Mouse (Mus musculus) 3134 (cell line): ENCODE results near the gene Spred1.

Experiments
- DNase-seq: peaks from one replicate; pipeline ENCODE4 v3.0.0-alpha.2; 2011; ENCODE audit warnings: low spot score; ENCODE audit not compliant: insufficient read length; ENCODE audit errors: extremely low read depth

Spred1 gene

DNA sequence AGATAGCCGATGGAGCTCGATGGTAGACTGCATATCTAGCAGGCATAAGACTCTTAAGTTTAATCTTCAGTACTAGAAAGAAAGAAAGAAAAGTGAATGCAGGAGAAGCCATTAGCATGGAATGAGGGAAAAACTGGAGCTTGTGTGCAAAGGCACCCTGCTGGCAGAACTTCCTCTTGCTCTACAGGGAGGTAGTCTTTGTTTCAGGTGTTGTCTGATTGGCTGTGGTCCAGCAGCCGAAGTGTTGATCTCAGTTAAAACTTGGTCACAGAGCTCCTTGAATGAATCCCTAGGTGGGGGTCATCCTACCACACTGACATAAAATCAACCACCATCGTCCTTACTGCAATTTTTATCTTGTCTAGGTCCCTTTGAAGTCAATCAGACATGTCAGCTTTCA, 55.8 kb downstream of the Spred1 start:
- no peak for DNase-seq

GRCm38 (mm10) chr2:117180250-117180885, 59.2 kb downstream of the Spred1 start:
- DNase-seq, result peak; percentile 23

DNA sequence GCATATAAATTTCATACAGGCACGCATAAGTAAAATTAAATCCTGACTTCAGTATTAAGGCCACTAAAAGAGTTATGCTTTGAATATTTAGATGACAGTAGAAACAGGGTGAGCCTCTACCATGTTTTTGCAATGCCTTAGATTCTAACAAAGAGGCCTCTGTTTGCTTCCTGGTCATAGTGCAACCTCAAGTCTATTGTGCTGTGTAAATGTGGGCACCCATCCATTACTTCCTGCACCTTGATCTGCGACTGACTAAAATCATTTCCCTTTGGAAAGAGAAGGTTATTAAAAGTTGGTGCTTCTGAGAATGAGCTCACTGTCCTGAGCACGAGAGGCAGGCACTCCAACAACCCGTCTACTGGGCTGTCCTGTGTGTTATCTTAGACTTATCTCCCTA, 64.4 kb downstream of the Spred1 start:
- no peak for DNase-seq

GRCm38 (mm10) chr2:117190915-117191314, 69.7 kb downstream of the Spred1 start:
- no peak for DNase-seq

GRCm38 (mm10) chr2:117194309-117194708, 73.1 kb downstream of the Spred1 start:
- no peak for DNase-seq

DNA sequence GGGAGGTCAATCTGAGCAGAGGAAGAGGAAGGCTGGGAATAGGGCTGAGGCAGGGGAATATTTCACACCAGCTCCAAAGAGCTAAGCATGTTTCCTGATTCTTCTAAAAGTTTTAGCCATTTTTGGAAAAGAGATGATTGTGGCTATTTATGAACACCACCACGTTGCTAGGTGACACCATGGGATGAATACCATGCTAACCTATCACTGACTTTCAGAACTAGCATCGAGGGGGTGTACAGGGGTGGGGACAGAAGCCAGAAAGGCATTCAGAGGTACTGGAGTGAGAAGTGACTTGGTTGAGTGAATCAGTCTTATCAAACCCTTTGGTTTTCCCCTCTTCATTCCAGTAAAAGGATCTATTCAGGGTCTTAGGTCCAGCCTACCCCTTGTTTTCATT, 74.0 kb downstream of the Spred1 start:
- DNase-seq, result no peak

DNA sequence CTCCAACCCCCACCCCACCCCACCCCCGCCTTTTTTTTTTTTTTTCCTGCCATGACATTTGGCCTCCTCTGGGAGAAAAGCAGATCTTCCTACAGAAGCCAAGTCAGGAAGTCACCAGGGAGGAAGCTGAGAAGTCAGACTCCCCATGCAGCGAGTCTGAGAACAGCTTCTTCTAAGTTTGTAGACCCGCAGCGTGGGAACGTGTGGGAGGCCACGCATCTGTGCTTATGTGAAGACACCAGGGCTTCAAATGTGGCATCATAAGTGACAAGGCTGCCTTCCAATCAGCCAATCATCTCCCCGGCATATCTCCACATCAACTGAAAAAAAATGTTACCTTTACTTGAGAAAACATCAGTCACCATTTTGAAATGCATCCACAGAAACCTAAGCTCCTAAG, 74.4 kb downstream of the Spred1 start:
- no peak for DNase-seq

DNA sequence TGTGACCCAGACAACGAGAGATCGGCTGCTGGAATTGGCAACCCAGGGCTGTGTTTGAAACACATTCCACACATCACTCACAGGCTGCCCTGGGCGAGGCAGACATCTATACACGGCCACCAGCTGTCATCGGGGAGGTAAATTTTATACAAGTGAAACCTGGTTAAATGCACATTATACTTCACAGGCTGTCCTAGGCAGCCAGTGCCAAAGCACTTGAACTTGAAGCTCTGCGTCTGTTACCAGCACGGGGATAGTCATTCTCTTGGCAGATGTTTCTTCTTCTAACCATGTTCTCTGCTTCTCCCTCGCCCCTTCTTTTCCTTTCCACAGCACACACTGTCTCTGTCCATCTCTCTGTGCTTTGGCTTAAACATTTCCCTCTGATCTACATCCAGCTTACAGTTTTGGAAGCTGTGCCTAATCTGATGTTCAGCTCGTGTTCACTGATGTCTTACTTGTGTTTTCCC, 79.7 kb downstream of the Spred1 start:
- DNase-seq, result no peak

- no peak for DNase-seq
These were observed 82.2 kb downstream of the Spred1 start for GRCm38 (mm10) chr2:117203350-117203749.

DNA sequence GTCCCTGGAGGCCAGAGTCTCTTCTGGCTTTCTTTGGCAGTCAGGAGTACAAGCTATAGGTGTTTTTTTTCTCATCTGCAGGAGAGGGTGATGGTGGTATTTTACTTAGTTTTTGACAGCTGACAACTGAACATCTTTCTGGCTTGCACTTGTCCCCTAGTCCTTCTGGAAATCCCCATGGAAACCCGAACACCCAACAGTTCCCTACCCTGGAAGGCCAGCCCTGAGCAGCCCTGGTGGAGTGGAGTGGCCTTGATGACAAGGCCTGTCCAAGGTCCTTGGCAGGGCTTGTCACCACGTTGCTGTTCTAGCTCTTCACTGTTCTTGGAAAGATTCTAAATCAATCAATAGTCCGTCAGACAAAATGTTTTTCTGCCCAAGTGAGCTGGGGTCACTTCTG, 83.4 kb downstream of the Spred1 start:
- no peak for DNase-seq

DNA sequence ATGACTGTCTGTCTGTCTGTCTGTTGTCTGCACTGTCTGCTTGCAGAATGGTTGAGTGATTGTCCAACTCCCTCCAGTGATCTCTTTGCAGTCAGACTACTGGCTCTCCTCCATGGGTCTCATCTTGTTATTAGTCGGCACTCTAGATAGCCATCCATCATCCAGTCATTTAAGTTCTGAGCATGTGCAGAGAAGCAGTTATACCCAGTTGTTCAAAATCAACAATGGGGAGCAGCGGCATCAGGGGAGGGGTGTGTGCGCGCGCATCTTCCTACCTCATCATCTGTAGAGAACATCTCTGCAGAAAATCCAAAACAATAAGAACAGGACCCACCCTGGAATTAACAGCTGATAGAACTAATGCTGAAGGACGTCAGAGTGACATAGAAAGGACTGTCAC, 83.9 kb downstream of the Spred1 start:
- no peak for DNase-seq

- no peak for DNase-seq
These were observed 89.4 kb downstream of the Spred1 start for GRCm38 (mm10) chr2:117210416-117211085.

- no peak for DNase-seq
These were observed 95.0 kb downstream of the Spred1 start for GRCm38 (mm10) chr2:117216152-117216551.

DNA sequence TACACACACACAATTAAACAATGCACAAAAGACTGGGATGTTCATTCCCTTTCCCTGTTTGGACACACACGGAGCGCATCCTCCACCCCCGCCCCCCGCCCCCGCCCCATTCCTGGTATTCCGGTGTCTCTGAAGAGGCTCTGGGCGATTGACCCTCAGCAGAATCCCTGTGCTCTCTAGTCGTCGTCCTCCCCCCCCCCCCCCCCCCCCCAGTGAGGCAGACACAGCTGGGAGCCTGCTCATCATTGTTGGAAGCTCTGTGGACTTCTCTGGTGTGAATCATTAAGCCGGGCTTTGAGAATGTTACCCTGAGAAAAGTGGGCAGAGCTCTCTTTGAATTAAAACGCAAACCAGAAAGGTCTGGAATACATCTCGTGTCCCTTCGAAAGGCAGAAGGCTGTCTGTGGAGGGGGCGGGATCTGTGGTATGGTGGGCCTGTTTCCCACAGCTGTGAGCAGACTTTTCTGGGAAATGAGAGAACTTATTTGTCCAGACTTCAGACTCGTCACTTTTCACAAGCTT, 96.6 kb downstream of the Spred1 start:
- no peak for DNase-seq

DNA sequence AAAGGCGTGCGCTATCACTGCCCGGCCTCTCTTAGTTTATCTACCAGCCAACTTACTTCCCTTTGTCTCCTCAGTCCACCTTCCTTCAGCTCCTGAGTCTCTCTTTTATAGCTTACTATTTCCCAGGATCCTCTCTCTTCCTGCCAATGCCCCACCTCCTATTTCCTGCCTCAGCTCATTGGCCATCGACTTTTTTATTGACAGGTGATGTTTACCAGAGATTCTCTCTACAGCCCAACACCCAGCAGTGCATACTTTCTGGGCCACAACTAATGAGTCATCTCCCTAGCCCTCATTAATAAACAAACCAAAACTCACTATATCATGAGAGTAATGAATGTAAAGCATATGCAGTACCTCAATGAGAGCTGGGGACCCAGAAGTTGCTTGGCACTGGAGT, 98.4 kb downstream of the Spred1 start:
- DNase-seq, result no peak

DNA sequence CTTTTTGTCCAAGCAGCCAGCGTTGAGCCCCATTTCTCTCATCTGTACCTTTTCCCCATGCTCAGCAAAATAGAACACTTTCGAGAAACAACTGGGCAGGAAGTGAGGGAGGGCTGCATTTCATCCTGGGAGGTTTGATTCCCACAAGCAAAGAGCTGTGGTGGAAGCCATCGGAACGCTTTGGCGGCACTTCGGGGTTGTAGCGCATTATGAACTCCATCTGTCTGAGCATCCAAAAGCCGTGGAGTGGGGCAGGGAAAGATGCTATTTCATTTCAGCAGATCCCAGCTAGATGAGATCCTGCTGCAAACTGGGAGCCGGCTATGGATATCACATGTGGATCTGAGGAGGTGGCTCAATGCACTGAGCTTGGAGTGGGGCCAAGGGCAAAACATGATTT, 101.5 kb downstream of the Spred1 start:
- no peak for DNase-seq

DNA sequence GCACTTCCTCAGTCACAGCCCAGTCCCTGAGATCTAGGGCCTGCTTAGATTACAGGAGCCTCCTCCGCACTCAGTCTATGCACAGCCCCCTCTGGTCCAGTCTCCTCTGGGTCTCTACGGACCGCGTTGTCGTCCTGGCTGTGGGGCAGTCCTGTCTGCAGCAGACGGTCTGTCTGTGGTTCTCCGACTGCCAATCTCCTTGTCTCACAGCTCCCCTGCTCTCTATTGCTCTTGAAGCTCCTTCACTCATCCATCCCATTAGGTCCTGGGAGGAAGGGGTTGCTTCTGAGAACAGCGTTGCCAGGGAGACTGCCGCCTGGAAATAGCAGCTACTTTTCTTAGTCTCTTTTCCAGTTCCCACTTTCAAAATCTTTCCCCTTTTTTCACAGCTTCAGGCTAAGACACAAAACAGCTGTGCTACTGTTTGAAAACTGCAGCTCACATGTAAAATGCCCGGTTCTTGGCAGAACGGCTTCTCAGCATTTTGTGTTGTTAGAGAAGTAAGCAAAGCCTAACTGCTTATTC, 107.5 kb downstream of the Spred1 start:
- no peak for DNase-seq

DNA sequence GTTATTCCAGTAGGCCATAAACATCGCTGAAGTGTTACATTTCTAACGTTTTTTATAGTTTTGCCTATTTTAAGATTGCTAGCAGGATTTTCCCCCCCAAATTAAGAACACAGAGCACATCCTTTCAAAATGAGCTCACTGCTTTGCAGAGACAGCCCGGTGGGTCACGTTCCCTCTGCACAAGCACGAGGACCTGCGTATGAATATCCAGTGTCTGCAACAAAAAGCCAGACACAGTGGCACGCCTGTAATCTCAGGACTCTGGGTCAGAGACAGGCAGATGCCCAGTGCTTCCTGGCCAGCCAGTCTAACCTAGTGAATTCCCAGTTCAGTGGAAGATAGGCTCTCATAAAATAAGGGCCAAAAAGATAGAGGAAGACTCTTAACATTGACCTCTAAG, 109.1 kb downstream of the Spred1 start:
- DNase-seq, result no peak

GRCm38 (mm10) chr2:117231257-117231656, 110.1 kb downstream of the Spred1 start:
- DNase-seq, result peak; percentile 21
